Mouse (Mus musculus): Measurements from ENCODE around the gene Prima1. TPM values are rescaled to one million over a fixed set of nuclear protein-coding genes. Genes with fewer than 3 reads are reported as not detected.

The Prima1 gene
- polyA plus RNA-seq, 2 experiments = 0.48 to 1.6 TPM

DNA sequence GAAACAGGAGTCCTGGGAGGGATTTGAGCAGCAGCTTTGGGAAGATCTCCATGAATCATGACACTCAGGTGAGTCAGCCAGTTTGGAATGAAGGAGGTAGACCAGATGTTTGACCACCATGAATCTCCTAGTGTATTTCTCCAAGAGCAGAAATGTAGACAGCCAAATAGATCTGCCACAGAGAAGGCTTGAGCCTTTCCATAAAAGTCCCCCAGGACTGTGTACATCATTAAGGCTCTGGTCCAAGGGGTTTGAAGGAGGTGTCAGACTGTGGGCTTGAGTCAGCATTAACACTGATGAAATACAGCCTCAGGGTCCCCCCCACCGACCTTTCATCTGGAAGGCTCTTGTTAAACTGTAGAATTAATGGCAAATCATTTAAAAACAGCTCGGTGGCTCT, 39.5 kb upstream of the Prima1 start:
- H3K27me3 ChIP-seq (ENCODE audit: control insufficient read depth, insufficient read depth, low read length) = no peaks in the 10 kb centered on the region
- H3K4me2 ChIP-seq (replicated peaks; ENCODE audit: low read depth, low read length, severe bottlenecking) = no peak overlapping the region
- no peaks in the 10 kb centered on the region for H3K36me3 ChIP-seq (ENCODE audit: control insufficient read depth, insufficient read depth, low read length)
- DNase-seq (ENCODE audit: low spot score) (no peak), ATAC-seq (ENCODE audit: low FRiP score, low read depth) (no peak)
- H3K27ac ChIP-seq (replicated peaks; ENCODE audit: low read depth, low read length) = no peak overlapping the region
- no peaks in the 10 kb centered on the region for H3K4me1 ChIP-seq (ENCODE audit: control insufficient read depth, insufficient read depth, low read length)
- H3K9ac ChIP-seq (ENCODE audit: low read depth, low read length, severe bottlenecking) = no peak overlapping the region
- TF ChIP-seq POLR2A (IDR thresholded peaks at IDR 0.05; ENCODE audit: borderline replicate concordance, extremely low read depth, insufficient read depth, insufficient read length) = no peak
- H3K4me3 ChIP-seq (replicated peaks; ENCODE audit: low read length) = no peak overlapping the region
- WGBS = 20% methylated on average over 2 of the region's 2 CpGs
- H3K9me3 ChIP-seq (ENCODE audit: control insufficient read depth, low read length) = peaks cover 5% of the 10 kb centered on the region

DNA sequence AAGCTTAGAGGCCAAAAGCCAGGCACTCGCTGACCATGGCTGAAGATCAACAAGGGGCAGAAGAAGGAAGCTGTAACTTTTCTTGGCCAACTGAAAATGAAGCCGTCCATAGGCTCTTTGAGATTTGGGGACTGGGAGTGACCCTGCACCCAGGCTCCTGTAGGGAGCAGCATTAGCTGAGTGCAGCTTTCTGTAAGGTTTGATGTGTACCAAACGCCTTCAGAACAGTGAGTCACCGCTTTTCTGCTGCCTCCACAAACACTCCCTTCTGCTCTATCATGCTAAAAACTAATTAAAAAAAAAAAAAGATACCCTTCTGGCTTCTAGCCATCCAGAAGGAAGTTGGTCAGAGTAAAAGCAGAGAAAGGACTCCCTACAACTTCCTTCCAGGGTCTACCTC, 34.5 kb upstream of the Prima1 start:
- TF ChIP-seq POLR2A (IDR thresholded peaks at IDR 0.05; ENCODE audit: borderline replicate concordance, extremely low read depth, insufficient read depth, insufficient read length) = no peak
- 67% methylated on average over 4 of the region's 4 CpGs for WGBS

DNA sequence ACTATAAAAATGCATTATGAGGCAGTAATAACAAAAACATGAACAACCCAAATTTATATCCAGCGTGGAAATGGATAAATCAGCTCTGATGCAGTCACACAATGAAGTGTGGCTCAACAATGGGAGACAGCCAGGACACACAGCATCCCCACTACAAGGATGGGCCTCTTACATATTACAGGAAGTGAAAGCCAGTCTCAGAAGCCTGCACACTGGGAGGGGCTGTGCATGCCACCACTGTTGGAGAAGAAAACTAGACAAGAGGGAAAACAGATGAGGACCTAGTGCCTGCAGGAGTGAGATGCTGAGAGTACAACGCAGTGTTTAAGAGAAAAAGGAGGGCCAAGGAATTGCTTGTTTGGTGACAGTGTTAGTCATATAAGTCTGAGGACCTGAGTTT, 31.8 kb upstream of the Prima1 start:
- ATAC-seq (ENCODE audit: low FRiP score, low read depth) = no peak
- Histone ChIP-seq H3K4me3 (replicated peaks; ENCODE audit: low read length) (no peak overlapping the region), H3K4me2 (replicated peaks; ENCODE audit: low read depth, low read length, severe bottlenecking) (no peak overlapping the region), H3K27ac (replicated peaks; ENCODE audit: low read depth, low read length) (no peak overlapping the region), H3K9me3 (ENCODE audit: control insufficient read depth, low read length) (peaks cover 5% of the 10 kb centered on the region), H3K4me1 (ENCODE audit: control insufficient read depth, insufficient read depth, low read length) (no peaks in the 10 kb centered on the region), H3K36me3 (ENCODE audit: control insufficient read depth, insufficient read depth, low read length) (no peaks in the 10 kb centered on the region), H3K9ac (ENCODE audit: low read depth, low read length, severe bottlenecking) (no peak overlapping the region), H3K27me3 (ENCODE audit: control insufficient read depth, insufficient read depth, low read length) (no peaks in the 10 kb centered on the region)
- 86% methylated on average over 2 of the region's 2 CpGs for WGBS
- TF ChIP-seq POLR2A (IDR thresholded peaks at IDR 0.05; ENCODE audit: borderline replicate concordance, extremely low read depth, insufficient read depth, insufficient read length) = no peak
- DNase-seq (ENCODE audit: low spot score) = no peak

More for the DNA sequence above, 34.5 kb upstream of the Prima1 start:
- H3K27me3 ChIP-seq (ENCODE audit: control insufficient read depth, insufficient read depth, low read length) = no peaks in the 10 kb centered on the region
- ATAC-seq (ENCODE audit: low FRiP score, low read depth) = no peak
- no peaks in the 10 kb centered on the region for H3K36me3 ChIP-seq (ENCODE audit: control insufficient read depth, insufficient read depth, low read length)
- H3K9me3 ChIP-seq (ENCODE audit: control insufficient read depth, low read length) = peaks cover 5% of the 10 kb centered on the region
- H3K9ac ChIP-seq (ENCODE audit: low read depth, low read length, severe bottlenecking) = no peak overlapping the region
- no peak for DNase-seq (ENCODE audit: low spot score)
- H3K27ac ChIP-seq (replicated peaks; ENCODE audit: low read depth, low read length) = no peak overlapping the region
- H3K4me2 ChIP-seq (replicated peaks; ENCODE audit: low read depth, low read length, severe bottlenecking) = no peak overlapping the region
- H3K4me3 ChIP-seq (replicated peaks; ENCODE audit: low read length) = no peak overlapping the region
- no peaks in the 10 kb centered on the region for H3K4me1 ChIP-seq (ENCODE audit: control insufficient read depth, insufficient read depth, low read length)

DNA sequence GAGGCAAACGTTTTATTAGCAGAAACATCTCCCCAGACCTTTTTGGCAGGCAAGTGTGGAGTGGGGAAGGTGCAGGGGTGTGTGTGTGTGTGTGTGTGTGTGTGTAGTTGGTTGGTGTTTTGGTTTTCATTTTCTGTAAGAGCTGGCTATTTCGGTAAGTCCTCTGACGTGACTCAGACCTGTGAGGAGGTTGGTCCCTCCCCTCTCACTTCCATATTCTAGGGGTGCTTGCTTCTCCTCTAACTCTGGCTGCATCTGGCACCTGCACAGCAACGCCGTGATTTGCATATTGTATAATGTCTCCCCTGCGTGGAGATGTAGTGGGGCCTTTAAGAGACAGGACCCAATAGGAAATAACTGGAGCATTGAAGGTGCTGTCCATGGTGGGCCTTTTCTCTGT, 31.1 kb upstream of the Prima1 start:
- Histone ChIP-seq H3K4me2 (replicated peaks; ENCODE audit: low read depth, low read length, severe bottlenecking) (no peak overlapping the region), H3K27me3 (ENCODE audit: control insufficient read depth, insufficient read depth, low read length) (no peaks in the 10 kb centered on the region), H3K9me3 (ENCODE audit: control insufficient read depth, low read length) (peaks cover 3% of the 10 kb centered on the region), H3K4me1 (ENCODE audit: control insufficient read depth, insufficient read depth, low read length) (no peaks in the 10 kb centered on the region), H3K9ac (ENCODE audit: low read depth, low read length, severe bottlenecking) (no peak overlapping the region), H3K27ac (replicated peaks; ENCODE audit: low read depth, low read length) (no peak overlapping the region), H3K4me3 (replicated peaks; ENCODE audit: low read length) (no peak overlapping the region), H3K36me3 (ENCODE audit: control insufficient read depth, insufficient read depth, low read length) (no peaks in the 10 kb centered on the region)
- 52% methylated on average over 6 of the region's 6 CpGs for WGBS
- no peak for TF ChIP-seq POLR2A (IDR thresholded peaks at IDR 0.05; ENCODE audit: borderline replicate concordance, extremely low read depth, insufficient read depth, insufficient read length)
- ATAC-seq (ENCODE audit: low FRiP score, low read depth) (no peak), DNase-seq (ENCODE audit: low spot score) (peak; percentile 22)

DNA sequence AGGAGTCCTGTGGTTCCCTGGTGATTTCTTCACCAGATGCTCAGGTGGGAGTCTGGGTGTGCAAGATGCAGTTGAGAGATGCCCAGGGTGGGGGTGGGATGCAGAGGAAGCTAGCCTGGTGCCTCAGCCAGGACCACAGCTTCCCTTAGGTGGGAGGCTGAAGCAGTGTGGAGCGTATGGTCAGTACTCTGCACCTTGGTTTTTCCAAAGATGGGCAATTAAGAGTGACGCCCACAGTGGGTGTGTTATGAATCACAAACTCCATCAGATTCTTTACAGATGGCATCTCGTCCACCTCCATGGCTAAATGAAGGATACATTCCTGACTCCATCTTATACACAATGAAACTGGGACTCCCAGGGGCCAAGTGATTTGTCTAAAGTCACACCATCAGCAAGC, 30.2 kb upstream of the Prima1 start:
- Histone ChIP-seq H3K27ac (replicated peaks; ENCODE audit: low read depth, low read length) (no peak overlapping the region), H3K36me3 (ENCODE audit: control insufficient read depth, insufficient read depth, low read length) (no peaks in the 10 kb centered on the region), H3K4me3 (replicated peaks; ENCODE audit: low read length) (no peak overlapping the region), H3K9ac (ENCODE audit: low read depth, low read length, severe bottlenecking) (no peak overlapping the region), H3K9me3 (ENCODE audit: control insufficient read depth, low read length) (no peaks in the 10 kb centered on the region), H3K27me3 (ENCODE audit: control insufficient read depth, insufficient read depth, low read length) (no peaks in the 10 kb centered on the region), H3K4me2 (replicated peaks; ENCODE audit: low read depth, low read length, severe bottlenecking) (no peak overlapping the region), H3K4me1 (ENCODE audit: control insufficient read depth, insufficient read depth, low read length) (no peaks in the 10 kb centered on the region)
- ATAC-seq (ENCODE audit: low FRiP score, low read depth) (no peak), DNase-seq (ENCODE audit: low spot score) (no peak)
- TF ChIP-seq POLR2A (IDR thresholded peaks at IDR 0.05; ENCODE audit: borderline replicate concordance, extremely low read depth, insufficient read depth, insufficient read length) = no peak
- 86% methylated on average over 3 of the region's 3 CpGs for WGBS

DNA sequence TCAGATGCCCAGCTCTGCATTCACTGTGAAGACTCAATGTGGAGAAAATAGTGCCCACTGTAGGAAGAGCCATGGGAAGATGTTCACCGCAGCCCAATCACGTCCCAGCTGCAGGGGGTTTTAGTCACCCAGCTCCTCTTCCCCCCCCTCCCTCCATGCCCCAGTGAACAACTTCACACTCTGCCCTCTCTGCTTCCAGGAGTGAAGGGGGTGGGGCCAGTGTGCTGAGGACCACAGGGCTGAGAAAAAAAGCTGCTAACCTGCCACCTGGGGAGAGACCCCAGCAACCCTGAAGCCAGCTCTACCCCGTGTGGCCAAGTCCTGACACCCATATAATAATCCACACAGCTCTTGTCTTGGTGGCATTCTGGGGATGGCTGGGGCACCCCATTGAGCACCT, 24.7 kb upstream of the Prima1 start:
- Histone ChIP-seq H3K9me3 (ENCODE audit: control insufficient read depth, low read length) (no peaks in the 10 kb centered on the region), H3K27me3 (ENCODE audit: control insufficient read depth, insufficient read depth, low read length) (no peaks in the 10 kb centered on the region), H3K4me1 (ENCODE audit: control insufficient read depth, insufficient read depth, low read length) (no peaks in the 10 kb centered on the region), H3K4me3 (replicated peaks; ENCODE audit: low read length) (no peak overlapping the region), H3K36me3 (ENCODE audit: control insufficient read depth, insufficient read depth, low read length) (no peaks in the 10 kb centered on the region), H3K4me2 (replicated peaks; ENCODE audit: low read depth, low read length, severe bottlenecking) (no peak overlapping the region), H3K9ac (ENCODE audit: low read depth, low read length, severe bottlenecking) (no peak overlapping the region), H3K27ac (replicated peaks; ENCODE audit: low read depth, low read length) (no peak overlapping the region)
- ATAC-seq (ENCODE audit: low FRiP score, low read depth) = no peak
- no peak for TF ChIP-seq POLR2A (IDR thresholded peaks at IDR 0.05; ENCODE audit: borderline replicate concordance, extremely low read depth, insufficient read depth, insufficient read length)
- WGBS = 27% methylated on average over 3 of the region's 3 CpGs
- no peak for DNase-seq (ENCODE audit: low spot score)
